In genomic region chr5:66036440-66037054, GRCm38 (mm10) we compare ENCODE assay signal across 26 mouse cellular contexts. TPM values are rescaled to one million over a fixed set of nuclear protein-coding genes. Genes with fewer than 3 reads are reported as not detected.
DNase-seq lines count a peak whose midpoint lies in the region; ATAC-seq lines count a peak whose summit lies in the region.
"Had no signal": no experiment of that assay in that cellular context is flagged by ENCODE, and none has a peak within 500 bp of the region (broad histone marks: within the 10 kb centered on the region; RNA-seq: fewer than 3 reads in every experiment).

No protein-coding gene starts in this region.

- intact Hi-C loops in heart, postnatal 25 days (cut with DNase I): no loop called here

- H3K4me3 ChIP-seq in lung, embryonic 15.5 days: no peak overlapping the region
- no peak overlapping the region for H3K4me3 ChIP-seq in intestine, embryonic 16.5 days (ENCODE audit: low read length)
- H3K4me3 ChIP-seq in stomach, embryonic 15.5 days (replicated peaks): no peak overlapping the region
- H3K4me3 ChIP-seq: embryonic facial prominence, embryonic 15.5 days; gastrocnemius, adult 2 months; heart, embryonic 15.5 days; hindbrain, embryonic 12.5 days; liver, embryonic 15.5 days; neural tube, embryonic 13.5 days had no signal

- no peak overlapping the region for H3K4me2 ChIP-seq in lung, embryonic 15.5 days
- H3K4me2 ChIP-seq in intestine, embryonic 16.5 days (ENCODE audit: low read depth, low read length): no peak overlapping the region
- H3K4me2 ChIP-seq in stomach, embryonic 15.5 days: no peak overlapping the region
- H3K4me2 ChIP-seq: embryonic facial prominence, embryonic 15.5 days; heart, embryonic 15.5 days; hindbrain, embryonic 12.5 days; liver, embryonic 15.5 days; neural tube, embryonic 13.5 days had no signal

- H3K36me3 ChIP-seq in lung, embryonic 15.5 days: no peaks in the 10 kb centered on the region
- H3K36me3 ChIP-seq in intestine, embryonic 16.5 days (ENCODE audit: control insufficient read depth, insufficient read depth, low read length): no peaks in the 10 kb centered on the region
- no peaks in the 10 kb centered on the region for H3K36me3 ChIP-seq in stomach, embryonic 15.5 days
- H3K36me3 ChIP-seq: embryonic facial prominence, embryonic 15.5 days; heart, embryonic 15.5 days; hindbrain, embryonic 12.5 days; neural tube, embryonic 13.5 days had no signal

- H3K9me3 ChIP-seq in lung, embryonic 15.5 days: no peaks in the 10 kb centered on the region
- H3K9me3 ChIP-seq in intestine, embryonic 16.5 days (ENCODE audit: control insufficient read depth, low read length): no peaks in the 10 kb centered on the region
- H3K9me3 ChIP-seq in stomach, embryonic 15.5 days: no peaks in the 10 kb centered on the region
- H3K9me3 ChIP-seq: embryonic facial prominence, embryonic 15.5 days; heart, embryonic 15.5 days; hindbrain, embryonic 12.5 days; liver, embryonic 15.5 days; neural tube, embryonic 13.5 days had no signal

- H3K27me3 ChIP-seq in lung, embryonic 15.5 days: no peaks in the 10 kb centered on the region
- no peaks in the 10 kb centered on the region for H3K27me3 ChIP-seq in intestine, embryonic 16.5 days (replicated peaks; ENCODE audit: control insufficient read depth, insufficient read depth, low read length)
- no peaks in the 10 kb centered on the region for H3K27me3 ChIP-seq in stomach, embryonic 15.5 days (replicated peaks)
- H3K27me3 ChIP-seq: embryonic facial prominence, embryonic 15.5 days; heart, embryonic 15.5 days; hindbrain, embryonic 12.5 days; liver, embryonic 15.5 days; neural tube, embryonic 13.5 days had no signal

- H3K27ac ChIP-seq in lung, embryonic 15.5 days: peak overlapping the region; percentile 63; the same call in 1 of the 2 replicates
- H3K27ac ChIP-seq in intestine, embryonic 16.5 days (ENCODE audit: low read length): 0 out of 2 replicates have a peak overlapping the region, but pooled peaks have one; percentile 27
- 0 out of 2 replicates have a peak overlapping the region, but pooled peaks have one; percentile 18 for H3K27ac ChIP-seq in stomach, embryonic 15.5 days
- H3K27ac ChIP-seq: embryonic facial prominence, embryonic 15.5 days; gastrocnemius, adult 2 months; heart, embryonic 15.5 days; hindbrain, embryonic 12.5 days; liver, embryonic 15.5 days; macrophage; neural tube, embryonic 13.5 days had no signal

- peak; percentile 66; the same call in 1 of the 2 replicates for ATAC-seq in lung, embryonic 15.5 days (ENCODE audit: borderline replicate concordance, extremely low read depth, low FRiP score, low TSS enrichment)
- ATAC-seq in intestine, embryonic 16.5 days: no peak
- ATAC-seq in stomach, embryonic 15.5 days (ENCODE audit: insufficient read depth, low FRiP score, low read depth): no peak
- ATAC-seq: activated CD4-positive, CD25-positive, alpha-beta regulatory T cell, adult 4 months had no signal

- 31% methylated on average over 7 of the region's 7 CpGs for WGBS in lung, embryonic 15.5 days
- 46% methylated on average over 7 of the region's 7 CpGs for WGBS in intestine, embryonic 16.5 days
- 37% methylated on average over 7 of the region's 7 CpGs for WGBS in stomach, embryonic 15.5 days

- no peak overlapping the region for H3K9ac ChIP-seq in lung, embryonic 15.5 days
- H3K9ac ChIP-seq in intestine, embryonic 16.5 days (ENCODE audit: low read depth, low read length): no peak overlapping the region
- no peak overlapping the region for H3K9ac ChIP-seq in stomach, embryonic 15.5 days
- H3K9ac ChIP-seq: embryonic facial prominence, embryonic 15.5 days; heart, embryonic 15.5 days; hindbrain, embryonic 12.5 days; liver, embryonic 15.5 days; neural tube, embryonic 13.5 days had no signal

- H3K4me1 ChIP-seq in lung, embryonic 15.5 days: peaks cover 25% of the 10 kb centered on the region
- H3K4me1 ChIP-seq in intestine, embryonic 16.5 days (ENCODE audit: control insufficient read depth, insufficient read depth, low read length): peaks cover 17% of the 10 kb centered on the region; the same call in 1 of the 2 replicates
- H3K4me1 ChIP-seq in stomach, embryonic 15.5 days: peaks cover 16% of the 10 kb centered on the region; the same call in 1 of the 2 replicates
- H3K4me1 ChIP-seq: heart, embryonic 15.5 days; neural tube, embryonic 13.5 days had no signal

- peak; percentile 43 for DNase-seq in heart, adult 11 months
- DNase-seq in heart, postnatal 25 days (ENCODE audit: low spot score): no peak
- DNase-seq in lung, postnatal 4 days: no peak
- DNase-seq in right cerebral cortex, postnatal 4 days: no peak
- DNase-seq: adrenal gland, postnatal 25 days; cerebellum, adult 8-10 months; gastrocnemius, adult 2 months; heart, adult 18-20 months; kidney, adult 18-20 months; right cerebral cortex, postnatal 25 days; thymus, adult 18-20 months had no signal

RNA-seq across cellular contexts. Expression of gene 9130230L23Rik, which starts 32.5 kb away (rescaled TPM):
- not detected for total RNA-seq in heart, postnatal 25 days (2021)
- polyA plus RNA-seq in lung, embryonic 15.5 days (2015; fragmentation: Nextera tagmentation; extraction: Ambion mirVana): 1.0 and 1.5 TPM in 2 replicates
- 2.0 and 2.5 TPM in 2 replicates for polyA plus RNA-seq in intestine, embryonic 16.5 days (2015; fragmentation: Nextera tagmentation; extraction: Ambion mirVana)
- 2.2 and 3.2 TPM in 2 replicates for polyA plus RNA-seq in stomach, embryonic 15.5 days (2015; fragmentation: Nextera tagmentation; extraction: Ambion mirVana)
- total RNA-seq: heart, adult 18-20 months; layer of hippocampus, postnatal 25 days; left cerebral cortex, postnatal 14 days; monocyte, adult 5-6 weeks had no signal
- polyA plus RNA-seq: C2C12; hindbrain, embryonic 12.5 days; limb, embryonic 14.5 days; macrophage had no signal
